Mouse (Mus musculus) liver (tissue): Measurements from ENCODE around the gene Car9.

Source experiments
- DNase-seq: peaks from one replicate; pipeline ENCODE4 v3.0.0-alpha.2; 2020; ENCODE audit warnings: mixed read lengths

Gene Car9

GRCm38 (mm10) chr4:43496587-43496986, 10.2 kb upstream of the Car9 start:
- DNase-seq = no peak

- no peak for DNase-seq
Observed at GRCm38 (mm10) chr4:43497405-43497804, 9.4 kb upstream of the Car9 start.

- no peak for DNase-seq
Observed at GRCm38 (mm10) chr4:43497946-43498345, 8.8 kb upstream of the Car9 start.

GRCm38 (mm10) chr4:43498983-43499382, 7.8 kb upstream of the Car9 start:
- DNase-seq = peak; percentile 71

- DNase-seq = peak; percentile 95
Observed at GRCm38 (mm10) chr4:43499407-43500333, 7.1 kb upstream of the Car9 start, which contains the start of gene Arhgef39. Arhgef39 (minus strand) TSS chr4:43499695.

GRCm38 (mm10) chr4:43503041-43503440, 3.7 kb upstream of the Car9 start:
- DNase-seq = no peak

GRCm38 (mm10) chr4:43503506-43503905, 3.3 kb upstream of the Car9 start:
- no peak for DNase-seq

- no peak for DNase-seq
Observed at GRCm38 (mm10) chr4:43504269-43504668, 2.5 kb upstream of the Car9 start.

- no peak for DNase-seq
Observed at GRCm38 (mm10) chr4:43506074-43506473, 692 bp upstream of the Car9 start.

GRCm38 (mm10) chr4:43507938-43508665, 1.3 kb downstream of the Car9 start:
- DNase-seq = no peak

- DNase-seq = peak; percentile 72
Observed at GRCm38 (mm10) chr4:43508666-43508997, 1.9 kb downstream of the Car9 start.

- no peak for DNase-seq
Observed at GRCm38 (mm10) chr4:43509109-43509508, 2.3 kb downstream of the Car9 start.

GRCm38 (mm10) chr4:43511675-43512454, 5.1 kb downstream of the Car9 start:
- DNase-seq = no peak

- no peak for DNase-seq
Observed at GRCm38 (mm10) chr4:43512653-43513052, 5.9 kb downstream of the Car9 start.

- DNase-seq = no peak
Observed at GRCm38 (mm10) chr4:43513300-43513699, 6.5 kb downstream of the Car9 start.

- DNase-seq = no peak
Observed at GRCm38 (mm10) chr4:43513791-43514190, 7.0 kb downstream of the Car9 start.

- no peak for DNase-seq
Observed at GRCm38 (mm10) chr4:43515764-43516708, 9.3 kb downstream of the Car9 start.

GRCm38 (mm10) chr4:43519551-43519950, 12.8 kb downstream of the Car9 start:
- DNase-seq = no peak

GRCm38 (mm10) chr4:43519956-43520355, 13.2 kb downstream of the Car9 start:
- DNase-seq = peak; percentile 75

- peak; percentile 44 for DNase-seq
Observed at GRCm38 (mm10) chr4:43527880-43528279, 21.1 kb downstream of the Car9 start.

- DNase-seq = no peak
Observed at GRCm38 (mm10) chr4:43528487-43528886, 21.7 kb downstream of the Car9 start.

- no peak for DNase-seq
Observed at GRCm38 (mm10) chr4:43530081-43530501, 23.3 kb downstream of the Car9 start.
